Mouse (Mus musculus): ENCODE measurements around the gene Glg1.

DNA sequence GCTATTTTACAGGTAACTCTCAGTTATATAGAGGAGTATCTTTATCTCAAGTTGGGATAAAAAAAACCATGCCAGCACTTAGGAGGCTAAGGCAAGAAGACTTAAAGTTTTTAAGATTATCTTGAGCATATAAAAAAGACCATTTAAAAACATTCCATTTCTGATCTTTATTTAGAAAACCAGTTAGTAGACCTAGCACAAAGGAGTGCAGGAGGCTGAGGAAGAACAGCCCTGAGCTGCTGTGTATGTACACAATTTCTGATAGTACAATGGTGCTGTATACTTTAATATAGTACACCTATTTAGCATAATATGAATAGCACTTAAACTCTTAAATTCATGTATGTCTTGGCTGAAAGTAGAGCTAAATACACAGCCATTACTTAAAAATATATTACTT is 10.9 kb downstream of the Glg1 start:
- TF ChIP-seq GATA1 (IDR thresholded peaks at IDR 0.05; ENCODE audit: borderline replicate concordance, low read length) = no peak
- no peak for TF ChIP-seq FLI1 (IDR thresholded peaks at IDR 0.05; ENCODE audit: low read length)

Measured in megakaryocyte, embryonic 14.5 days (primary cell).